Mouse (Mus musculus) adrenal gland, postnatal 25 days (tissue): Measurements from ENCODE around the gene Luzp1. TPM values are rescaled to one million over a fixed set of nuclear protein-coding genes. Genes with fewer than 3 reads are reported as not detected.

Experiments
- total RNA-seq: library from RNA; stranded (reverse); gene quantifications from 2 replicates; pipeline ENCODE4 v1.2.3, GENCODE M21; 2021

Gene Luzp1
- total RNA-seq, 1 experiment from 2014 or later: 37.2 TPM

Other genes with a start within 250 kb of the Luzp1 start
- gene Tcea3, start 222.0 kb upstream of the Luzp1 start, total RNA-seq: 2.3 TPM in 2 replicates
- 20.0 and 22.0 TPM in 2 replicates for gene Zfp46, start 185.1 kb upstream of the Luzp1 start, total RNA-seq
- gene Hnrnpr, start 158.8 kb upstream of the Luzp1 start, total RNA-seq: 73.9 and 97.0 TPM in 2 replicates
- not detected in 2 replicates for gene Htr1d, start 46.2 kb upstream of the Luzp1 start, total RNA-seq
- gene 6030445D17Rik, start 7.5 kb upstream of the Luzp1 start, total RNA-seq: 0.30 and 0.71 TPM in 2 replicates
- 44.2 and 59.3 TPM in 2 replicates for gene Kdm1a, start 133.0 kb downstream of the Luzp1 start, total RNA-seq
- gene Tex46, start 140.7 kb downstream of the Luzp1 start, total RNA-seq: not detected in 2 replicates
- gene Lactbl1, start 152.9 kb downstream of the Luzp1 start, total RNA-seq: not detected in 2 replicates